Mouse (Mus musculus) MEL (cell line): ENCODE data around the gene Snx32.
A peak's percentile ranks its signal among the peaks of the same experiment; 100 is the strongest.

ENCODE experiments used
- CTCF ChIP-seq, 3 experiments: IDR thresholded peaks in 2 of 3; conservative IDR thresholded peaks in 1 of 3; 2 replicates each; pipeline ENCODE4 v1.5.1; 2011 to 2012; ENCODE audit warnings: low read length in 3 of 3, low read depth in 2 of 3, mild to moderate bottlenecking in 2 of 3, improper control_type of control experiment in 1 of 3, inconsistent platforms in 1 of 3, mixed read lengths in 1 of 3, moderate library complexity in 1 of 3; ENCODE audit not compliant: control insufficient read depth in 1 of 3, insufficient read depth in 1 of 3, poor library complexity in 1 of 3, severe bottlenecking in 1 of 3
- EP300 ChIP-seq, 2 experiments: IDR thresholded peaks; 2 replicates each; pipeline ENCODE4 v1.6.1; 2011; ENCODE audit warnings: improper control_type of control experiment in 2 of 2, low read length in 2 of 2, low read depth in 1 of 2, mild to moderate bottlenecking in 1 of 2
- ETS1 ChIP-seq: IDR thresholded peaks from 2 replicates; pipeline ENCODE4 v1.6.1; 2012; ENCODE audit warnings: low read depth, mild to moderate bottlenecking, inconsistent platforms, low read length, improper control_type of control experiment, moderate library complexity
- GATA1 ChIP-seq: IDR thresholded peaks from 2 replicates; pipeline ENCODE4 v1.6.1; 2011; ENCODE audit warnings: low read depth, low read length, improper control_type of control experiment
- HCFC1 ChIP-seq: IDR thresholded peaks from 2 replicates; pipeline ENCODE4 v1.6.1; 2012; ENCODE audit warnings: low read depth, mild to moderate bottlenecking, inconsistent platforms, low read length, improper control_type of control experiment, moderate library complexity
- JUND ChIP-seq: IDR thresholded peaks from 2 replicates; pipeline ENCODE4 v1.6.1; 2011; ENCODE audit warnings: low read depth, mild to moderate bottlenecking, improper control_type of control experiment, low read length
- POLR2A ChIP-seq, 2 experiments: IDR thresholded peaks; 2 replicates each; pipeline ENCODE4 v1.6.1; 2011 to 2012; ENCODE audit warnings: low read length in 2 of 2, mild to moderate bottlenecking in 2 of 2, control low read depth in 1 of 2, improper control_type of control experiment in 1 of 2, low read depth in 1 of 2, moderate library complexity in 1 of 2; ENCODE audit not compliant: control insufficient read depth in 1 of 2, insufficient read depth in 1 of 2, poor library complexity in 1 of 2
- SMC3 ChIP-seq: IDR thresholded peaks from 2 replicates; pipeline ENCODE4 v1.6.1; 2011; ENCODE audit warnings: low read depth, low read length, improper control_type of control experiment

DNA sequence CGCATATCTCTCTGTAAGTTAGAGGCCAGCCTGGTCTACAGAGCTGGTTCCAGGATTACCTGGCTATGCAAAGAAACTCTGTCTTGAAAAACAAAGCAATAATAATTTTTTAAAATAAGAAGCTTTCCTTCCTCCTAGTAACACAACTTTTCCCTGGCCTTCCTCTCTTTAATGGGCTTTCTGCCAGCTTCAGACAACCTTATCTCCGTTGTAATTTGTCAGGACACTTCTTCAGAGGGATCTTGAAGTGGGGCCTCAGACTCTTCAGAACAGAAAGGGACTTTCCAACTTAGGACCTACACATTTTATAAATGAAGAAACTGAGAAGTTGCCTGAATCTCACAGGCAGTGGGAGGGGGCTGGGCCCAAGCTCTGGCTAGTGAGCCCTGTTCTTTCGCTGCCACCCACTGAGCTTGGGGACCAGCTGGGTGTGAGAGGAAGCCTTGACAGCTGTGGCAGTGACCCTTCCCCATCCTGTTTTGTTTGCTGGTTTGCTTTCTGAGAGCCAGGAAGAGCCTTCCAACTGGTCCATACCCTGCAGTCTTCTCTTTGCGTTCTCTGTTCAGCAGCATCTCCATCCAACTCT is 37.2 kb upstream of the Snx32 start:
- no peak for TF ChIP-seq ETS1
- TF ChIP-seq SMC3 = no peak
- TF ChIP-seq CTCF (IDR thresholded peaks at IDR 0.05 in 2 of 3, conservative IDR thresholded peaks at IDR 0.05 in 1 of 3; ENCODE audit: control insufficient read depth in 1 of 3, insufficient read depth in 1 of 3, low read depth in 2 of 3, low read length in 3 of 3, poor library complexity in 1 of 3, severe bottlenecking in 1 of 3) = no peak
- TF ChIP-seq POLR2A (IDR thresholded peaks at IDR 0.05; ENCODE audit: control insufficient read depth in 1 of 2, insufficient read depth in 1 of 2, low read depth in 1 of 2, low read length in 2 of 2, poor library complexity in 1 of 2) = no peak
- TF ChIP-seq JUND = no peak
- peak; percentile 66 for TF ChIP-seq GATA1
- peak; percentile 11 to 72; a peak in 3 of 4 replicates for TF ChIP-seq EP300 (IDR thresholded peaks at IDR 0.05; ENCODE audit: low read depth in 1 of 2, low read length in 2 of 2)
- TF ChIP-seq HCFC1 = no peak
